Mouse (Mus musculus): ENCODE measurements around the gene Gm12169.

- TF ChIP-seq SRF (IDR thresholded peaks at IDR 0.05; ENCODE audit: control insufficient read depth, insufficient read length, low read depth) (no peak), POLR2A (IDR thresholded peaks at IDR 0.05; ENCODE audit: insufficient read length, low read depth) (no peak), USF1 (IDR thresholded peaks at IDR 0.05; ENCODE audit: low read depth) (no peak), TCF3 (IDR thresholded peaks at IDR 0.05; ENCODE audit: insufficient read length, low read depth) (no peak), MAX (IDR thresholded peaks at IDR 0.05; ENCODE audit: low read depth) (no peak), E2F4 (IDR thresholded peaks at IDR 0.05; ENCODE audit: insufficient read depth) (no peak), POLR2AphosphoS2 (IDR thresholded peaks at IDR 0.05; ENCODE audit: insufficient read length, low read depth) (no peak), CEBPB (IDR thresholded peaks at IDR 0.05; ENCODE audit: insufficient read depth, poor library complexity, severe bottlenecking) (no peak), TCF12 (IDR thresholded peaks at IDR 0.05; ENCODE audit: insufficient read depth, poor library complexity, severe bottlenecking) (no peak)
Measured at GRCm38 (mm10) chr11:46509900-46510299, 14.1 kb upstream of the Gm12169 start.

Data from myocyte (in vitro differentiated cells).